Mouse (Mus musculus) E14TG2a.4 (cell line): ENCODE results near the gene Kcnq5.

Source experiments
- CTCF ChIP-seq: conservative IDR thresholded peaks from 2 replicates; pipeline ENCODE4 v1.5.1; 2014; ENCODE audit warnings: low read length
- NANOG ChIP-seq: IDR thresholded peaks from 2 replicates; pipeline ENCODE4 v1.6.1; 2014; ENCODE audit warnings: borderline replicate concordance, low read length, mixed read lengths
- POU5F1 ChIP-seq: IDR thresholded peaks from 2 replicates; pipeline ENCODE4 v1.6.1; 2014; ENCODE audit warnings: low read length, borderline replicate concordance

- TF ChIP-seq NANOG (no peak), CTCF (no peak), POU5F1 (no peak)
These were observed 347.8 kb downstream of the Kcnq5 start for GRCm38 (mm10) chr1:21613933-21614332.
